8 mouse cellular contexts compared by ENCODE assay signal in genomic region chr10:68136480-68137083, GRCm38 (mm10).
DNase-seq lines count a peak whose midpoint lies in the region; ATAC-seq and TF ChIP-seq lines count a peak whose summit lies in the region.

No protein-coding gene starts in this region.

- peaks cover 32% of the 10 kb centered on the region for H3K4me1 ChIP-seq in hindbrain, embryonic 14.5 days (replicated peaks; ENCODE audit: control insufficient read depth, insufficient read depth, low read length)
- peaks cover 19% of the 10 kb centered on the region for H3K4me1 ChIP-seq in lung, postnatal 0 days (ENCODE audit: insufficient read depth, low read depth, low read length)

- TF ChIP-seq CTCF in lung, postnatal 0 days (IDR thresholded peaks at IDR 0.05), result 0 out of 2 replicates have a peak, but pooled peaks have one; percentile 12

- peak overlapping the region; percentile 52 for H3K4me2 ChIP-seq in hindbrain, embryonic 14.5 days (replicated peaks)
- H3K4me2 ChIP-seq in lung, postnatal 0 days (replicated peaks; ENCODE audit: low read depth, low read length), result peak overlapping the region; percentile 61

- peak; percentile 90 for TF ChIP-seq EP300 in lung, postnatal 0 days (IDR thresholded peaks at IDR 0.05)

- H3K36me3 ChIP-seq in hindbrain, embryonic 14.5 days (replicated peaks; ENCODE audit: control insufficient read depth, insufficient read depth), result no peaks in the 10 kb centered on the region
- peaks cover 13% of the 10 kb centered on the region for H3K36me3 ChIP-seq in lung, postnatal 0 days (ENCODE audit: insufficient read depth, low read length)

- 1% methylated on average over 18 of the region's 18 CpGs for WGBS in hindbrain, embryonic 14.5 days
- 5% methylated on average over 18 of the region's 18 CpGs for WGBS in lung, postnatal 0 days

- H3K9ac ChIP-seq in hindbrain, embryonic 14.5 days, result peak overlapping the region; percentile 51
- peak overlapping the region; percentile 55 for H3K9ac ChIP-seq in lung, postnatal 0 days (replicated peaks; ENCODE audit: low read depth)

- no peaks in the 10 kb centered on the region for H3K9me3 ChIP-seq in hindbrain, embryonic 14.5 days (ENCODE audit: control insufficient read depth, low read length)
- H3K9me3 ChIP-seq in lung, postnatal 0 days (ENCODE audit: low read length), result no peaks in the 10 kb centered on the region

- ATAC-seq in activated CD4-positive, CD25-positive, alpha-beta regulatory T cell, adult 4 months, result peak; percentile 63
- ATAC-seq in hindbrain, embryonic 14.5 days (ENCODE audit: low FRiP score), result peak; percentile 90
- peak; percentile 96 for ATAC-seq in lung, postnatal 0 days

- peak overlapping the region; percentile 43 for H3K27ac ChIP-seq in hindbrain, embryonic 14.5 days
- peak overlapping the region; percentile 95 for H3K27ac ChIP-seq in lung, postnatal 0 days (ENCODE audit: low read length)

- no peaks in the 10 kb centered on the region for H3K27me3 ChIP-seq in hindbrain, embryonic 14.5 days (ENCODE audit: control insufficient read depth, insufficient read depth, low read length)
- H3K27me3 ChIP-seq in lung, postnatal 0 days (replicated peaks; ENCODE audit: insufficient read depth, low read length), result no peaks in the 10 kb centered on the region

- H3K4me3 ChIP-seq in hindbrain, embryonic 14.5 days (replicated peaks; ENCODE audit: low read length), result peak overlapping the region; percentile 28
- H3K4me3 ChIP-seq in lung, postnatal 0 days (ENCODE audit: low read depth, low read length), result peak overlapping the region; percentile 59

- DNase-seq in embryo, embryonic 10 days (ENCODE audit: low spot score), result peak; percentile 88
- DNase-seq in gastrocnemius, adult 18-20 months (ENCODE audit: low spot score), result peak; percentile 91
- peak; percentile 61 for DNase-seq in hindbrain, embryonic 14.5 days (ENCODE audit: low spot score)
- DNase-seq in layer of hippocampus, postnatal 25 days (ENCODE audit: extremely low spot score in 1 of 2, low spot score in 1 of 2), result peak; percentile 51 to 55
- DNase-seq in lung, postnatal 0 days (ENCODE audit: low spot score), result peak; percentile 98
- peak; percentile 65 for DNase-seq in ovary, postnatal 14 days (ENCODE audit: low spot score)
- DNase-seq in thymus, postnatal 36 days, result peak; percentile 36 to 52

Comparison
In these comparisons a context has a peak if more than half of its experiments do, and no peak if none do; other contexts are left out.
1. Peak in every context shown above with its lines: DNase-seq, ATAC-seq, H3K4me3 ChIP-seq and H3K27ac ChIP-seq.
2. DNase-seq: peak in every context shown above with its lines; median percentile 98 in lung, postnatal 0 days; 91 in gastrocnemius, adult 18-20 months; 88 in embryo, embryonic 10 days; 65 in ovary, postnatal 14 days; 61 in hindbrain, embryonic 14.5 days; 53 in layer of hippocampus, postnatal 25 days; 44 in thymus, postnatal 36 days.